Mouse (Mus musculus): ENCODE results near the gene Bmi1. TPM values are rescaled to one million over a fixed set of nuclear protein-coding genes. Genes with fewer than 3 reads are reported as not detected.

Gene Bmi1
- polyA plus RNA-seq, 1 experiment, result 17.4 TPM

DNA sequence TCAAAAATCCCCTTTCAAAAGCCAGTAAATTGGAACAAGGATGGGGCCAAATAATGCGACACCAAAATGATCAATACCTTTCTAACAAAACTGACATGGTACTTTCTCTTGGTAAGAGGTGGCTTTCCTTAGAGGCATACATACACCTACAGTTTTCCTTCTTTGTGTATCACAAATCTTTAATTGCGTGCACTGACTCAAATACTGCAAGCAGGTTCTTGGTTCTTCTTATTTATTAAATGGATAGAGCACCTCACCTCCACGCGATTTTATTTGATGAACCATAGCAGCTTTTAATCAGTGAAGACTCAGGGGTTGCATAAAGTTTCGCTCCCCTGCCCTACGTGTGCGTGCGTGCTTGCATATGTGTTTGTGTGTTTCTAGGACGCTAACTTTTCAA, 13.9 kb downstream of the Bmi1 start:
- H3K27me3 ChIP-seq (replicated peaks; ENCODE audit: control insufficient read depth, insufficient read depth, low read length), result peaks cover 30% of the 10 kb centered on the region
- TF ChIP-seq POLR2A (IDR thresholded peaks at IDR 0.05; ENCODE audit: low read depth, low read length) (no peak), CTCF (conservative IDR thresholded peaks at IDR 0.05; ENCODE audit: insufficient read depth, insufficient read length, low read depth, low read length) (no peak)
- H3K27ac ChIP-seq (ENCODE audit: insufficient read depth, low read depth, low read length), result no peak overlapping the region
- no peaks in the 10 kb centered on the region; the same call in 1 of the 2 replicates for H3K4me1 ChIP-seq (ENCODE audit: control insufficient read depth, insufficient read depth, low read length)
- 14% methylated on average over 9 of the region's 9 CpGs for WGBS
- no peak for DNase-seq
- no peaks in the 10 kb centered on the region for H3K36me3 ChIP-seq (ENCODE audit: control insufficient read depth, insufficient read depth, low read length)
- H3K4me3 ChIP-seq (ENCODE audit: insufficient read depth, low read depth, low read length), result no peak overlapping the region

DNA sequence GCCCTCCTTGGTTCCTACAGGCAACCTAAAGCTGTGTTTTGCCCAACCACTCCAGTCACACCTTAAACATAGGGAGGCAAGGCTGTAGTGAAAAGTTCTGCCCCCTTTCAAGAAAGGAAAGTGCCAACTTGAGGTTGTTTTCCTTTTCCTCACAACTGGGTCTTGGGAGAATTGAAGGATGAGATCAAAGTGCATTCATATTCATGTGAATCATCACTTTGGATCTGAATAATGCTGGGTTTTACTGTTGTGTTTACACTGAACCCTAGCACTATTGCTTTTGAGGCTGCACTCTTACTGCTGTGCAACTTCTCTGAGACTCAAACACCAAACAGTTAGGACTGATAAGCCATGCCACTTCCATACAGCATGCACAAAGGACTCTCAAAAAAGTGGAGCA, 15.2 kb downstream of the Bmi1 start:
- Histone ChIP-seq H3K4me3 (ENCODE audit: insufficient read depth, low read depth, low read length) (no peak overlapping the region), H3K27ac (ENCODE audit: insufficient read depth, low read depth, low read length) (no peak overlapping the region), H3K27me3 (replicated peaks; ENCODE audit: control insufficient read depth, insufficient read depth, low read length) (peaks cover 30% of the 10 kb centered on the region), H3K36me3 (ENCODE audit: control insufficient read depth, insufficient read depth, low read length) (no peaks in the 10 kb centered on the region), H3K4me1 (ENCODE audit: control insufficient read depth, insufficient read depth, low read length) (no peaks in the 10 kb centered on the region; the same call in 1 of the 2 replicates)
- DNase-seq, result no peak
- TF ChIP-seq CTCF (conservative IDR thresholded peaks at IDR 0.05; ENCODE audit: insufficient read depth, insufficient read length, low read depth, low read length) (no peak), POLR2A (IDR thresholded peaks at IDR 0.05; ENCODE audit: low read depth, low read length) (no peak)

DNA sequence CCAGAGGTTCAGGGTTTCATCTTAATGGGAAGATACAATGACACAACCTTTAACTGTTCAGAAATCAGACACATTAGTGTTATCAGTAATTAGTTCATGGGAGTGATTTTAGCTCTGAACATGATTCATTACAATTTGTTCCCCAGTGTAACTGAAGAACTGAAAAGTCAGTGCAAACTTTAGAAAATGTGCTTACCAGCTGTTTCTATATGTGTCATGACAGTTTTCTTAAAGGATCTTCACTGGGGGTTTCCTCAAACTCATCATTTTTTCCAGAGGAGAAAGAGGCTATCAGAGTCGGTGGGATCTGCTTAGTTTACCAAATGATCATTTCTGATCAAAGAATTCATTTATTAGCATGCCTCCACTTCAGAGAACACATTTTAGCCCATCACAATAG, 15.7 kb downstream of the Bmi1 start:
- no peak overlapping the region for H3K27ac ChIP-seq (ENCODE audit: insufficient read depth, low read depth, low read length)
- no peaks in the 10 kb centered on the region for H3K36me3 ChIP-seq (ENCODE audit: control insufficient read depth, insufficient read depth, low read length)
- peaks cover 28% of the 10 kb centered on the region for H3K27me3 ChIP-seq (replicated peaks; ENCODE audit: control insufficient read depth, insufficient read depth, low read length)
- H3K4me3 ChIP-seq (ENCODE audit: insufficient read depth, low read depth, low read length), result no peak overlapping the region
- no peaks in the 10 kb centered on the region; the same call in 1 of the 2 replicates for H3K4me1 ChIP-seq (ENCODE audit: control insufficient read depth, insufficient read depth, low read length)
- TF ChIP-seq POLR2A (IDR thresholded peaks at IDR 0.05; ENCODE audit: low read depth, low read length) (no peak), CTCF (conservative IDR thresholded peaks at IDR 0.05; ENCODE audit: insufficient read depth, insufficient read length, low read depth, low read length) (no peak)
- 29% methylated on average over 1 of the region's 1 CpGs for whole genome bisulfite sequencing
- DNase-seq, result no peak

- 3% methylated on average over 5 of the region's 5 CpGs for WGBS
- H3K27ac ChIP-seq (ENCODE audit: insufficient read depth, low read depth, low read length), result no peak overlapping the region
- H3K4me3 ChIP-seq (ENCODE audit: insufficient read depth, low read depth, low read length), result peak overlapping the region; percentile 57
- H3K36me3 ChIP-seq (ENCODE audit: control insufficient read depth, insufficient read depth, low read length), result no peaks in the 10 kb centered on the region
- TF ChIP-seq CTCF (conservative IDR thresholded peaks at IDR 0.05; ENCODE audit: insufficient read depth, insufficient read length, low read depth, low read length), result no peak
- no peak for TF ChIP-seq POLR2A (IDR thresholded peaks at IDR 0.05; ENCODE audit: low read depth, low read length)
- no peaks in the 10 kb centered on the region; the same call in 1 of the 2 replicates for H3K4me1 ChIP-seq (ENCODE audit: control insufficient read depth, insufficient read depth, low read length)
- DNase-seq, result no peak
- peaks cover 28% of the 10 kb centered on the region for H3K27me3 ChIP-seq (replicated peaks; ENCODE audit: control insufficient read depth, insufficient read depth, low read length)
Observed at GRCm38 (mm10) chr2:18693491-18693870, 16.7 kb downstream of the Bmi1 start.

- peak within 1 kb of the TSS; percentile 58 for H3K27ac ChIP-seq (ENCODE audit: insufficient read depth, low read depth, low read length)
- TF ChIP-seq CTCF (conservative IDR thresholded peaks at IDR 0.05; ENCODE audit: insufficient read depth, insufficient read length, low read depth, low read length) (no peak), POLR2A (IDR thresholded peaks at IDR 0.05; ENCODE audit: low read depth, low read length) (no peak)
- H3K4me3 ChIP-seq (ENCODE audit: insufficient read depth, low read depth, low read length), result peak within 1 kb of the TSS; percentile 57
- no peaks in the 10 kb centered on the region; the same call in 1 of the 2 replicates for H3K4me1 ChIP-seq (ENCODE audit: control insufficient read depth, insufficient read depth, low read length)
- H3K27me3 ChIP-seq (replicated peaks; ENCODE audit: control insufficient read depth, insufficient read depth, low read length), result peaks cover 26% of the 10 kb centered on the region
- under 1% methylated on average over 60 of the region's 61 CpGs for whole genome bisulfite sequencing
- H3K36me3 ChIP-seq (ENCODE audit: control insufficient read depth, insufficient read depth, low read length), result no peaks in the 10 kb centered on the region
- peak; percentile 80 for DNase-seq
Observed at GRCm38 (mm10) chr2:18693871-18694610, 17.2 kb downstream of the Bmi1 start, which contains the start of gene Spag6. TSS of gene Spag6 (plus strand) at chr2:18694032.

DNA sequence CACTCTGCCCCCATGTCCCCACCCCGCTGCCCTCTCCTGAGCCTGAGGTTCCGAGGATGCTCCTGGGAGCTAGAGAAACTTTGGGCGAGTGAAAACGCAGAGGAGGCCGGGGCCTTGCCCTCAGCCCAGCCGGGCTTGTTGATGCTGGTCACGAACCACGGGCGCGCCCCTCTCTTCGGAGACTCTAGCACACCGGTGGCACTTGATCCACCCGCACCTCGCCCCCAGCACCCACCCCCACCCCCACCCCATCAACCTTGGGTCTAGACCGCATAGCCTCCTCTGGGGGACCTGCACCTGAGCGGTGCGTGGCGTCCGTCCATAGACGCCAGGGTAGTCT, 17.8 kb downstream of the Bmi1 start:
- peaks cover 26% of the 10 kb centered on the region for H3K27me3 ChIP-seq (replicated peaks; ENCODE audit: control insufficient read depth, insufficient read depth, low read length)
- no peaks in the 10 kb centered on the region for H3K36me3 ChIP-seq (ENCODE audit: control insufficient read depth, insufficient read depth, low read length)
- no peak for TF ChIP-seq CTCF (conservative IDR thresholded peaks at IDR 0.05; ENCODE audit: insufficient read depth, insufficient read length, low read depth, low read length)
- no peak for TF ChIP-seq POLR2A (IDR thresholded peaks at IDR 0.05; ENCODE audit: low read depth, low read length)
- 3% methylated on average over 20 of the region's 20 CpGs for WGBS
- no peaks in the 10 kb centered on the region; the same call in 1 of the 2 replicates for H3K4me1 ChIP-seq (ENCODE audit: control insufficient read depth, insufficient read depth, low read length)
- no peak for DNase-seq
- H3K4me3 ChIP-seq (ENCODE audit: insufficient read depth, low read depth, low read length), result peak overlapping the region; percentile 57
- no peak overlapping the region for H3K27ac ChIP-seq (ENCODE audit: insufficient read depth, low read depth, low read length)

DNA sequence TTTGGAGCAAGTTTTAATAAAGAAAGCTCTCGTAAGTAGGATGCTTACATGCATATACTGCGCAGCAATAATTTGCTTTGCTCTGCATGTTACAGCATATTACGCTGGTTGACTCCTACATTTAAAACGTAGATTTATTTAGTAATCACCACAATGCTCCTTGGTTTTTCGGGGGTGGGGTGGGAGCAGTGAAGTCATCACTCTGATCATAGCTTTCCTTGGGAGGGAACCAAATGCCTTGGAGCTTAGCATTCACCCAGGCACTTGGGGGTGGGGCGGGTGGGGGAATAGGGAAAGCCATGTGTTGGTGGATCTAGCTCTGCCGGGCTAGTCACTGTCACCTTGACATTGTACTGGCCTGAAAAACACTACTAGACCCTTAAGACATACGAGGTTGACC, 18.3 kb downstream of the Bmi1 start:
- DNase-seq, result no peak
- TF ChIP-seq CTCF (conservative IDR thresholded peaks at IDR 0.05; ENCODE audit: insufficient read depth, insufficient read length, low read depth, low read length) (no peak), POLR2A (IDR thresholded peaks at IDR 0.05; ENCODE audit: low read depth, low read length) (no peak)
- no peaks in the 10 kb centered on the region for H3K36me3 ChIP-seq (ENCODE audit: control insufficient read depth, insufficient read depth, low read length)
- H3K27me3 ChIP-seq (replicated peaks; ENCODE audit: control insufficient read depth, insufficient read depth, low read length), result peaks cover 20% of the 10 kb centered on the region
- WGBS, result 29% methylated on average over 8 of the region's 8 CpGs
- no peaks in the 10 kb centered on the region for H3K4me1 ChIP-seq (ENCODE audit: control insufficient read depth, insufficient read depth, low read length)
- H3K4me3 ChIP-seq (ENCODE audit: insufficient read depth, low read depth, low read length), result no peak overlapping the region
- no peak overlapping the region for H3K27ac ChIP-seq (ENCODE audit: insufficient read depth, low read depth, low read length)
